Mouse (Mus musculus): ENCODE results near the gene Olfr724. TPM values are rescaled to one million over a fixed set of nuclear protein-coding genes. Genes with fewer than 3 reads are reported as not detected.

The Olfr724 gene
- total RNA-seq (2023) = not detected

GRCm38 (mm10) chr14:49963174-49963573, at the start of gene Olfr724:
Olfr724 (minus strand) TSS chr14:49963274.

GRCm38 (mm10) chr14:49931687-49932086, 31.4 kb downstream of the Olfr724 start, which contains the start of gene Olfr723:
Olfr723 (minus strand) TSS chr14:49931787.

Other genes starting within 250 kb of the Olfr724 start
- gene Armh4, start 179.9 kb downstream of the Olfr724 start, total RNA-seq (2023) = not detected
- gene Olfr722, start 61.3 kb downstream of the Olfr724 start, total RNA-seq (2023) = not detected
- not detected for gene Olfr723, start 31.5 kb downstream of the Olfr724 start, total RNA-seq (2023)
- not detected for gene Olfr725, start 77.1 kb upstream of the Olfr724 start, total RNA-seq (2023)
- not detected for gene Olfr726, start 127.7 kb upstream of the Olfr724 start, total RNA-seq (2023)
- not detected for gene Olfr727, start 159.9 kb upstream of the Olfr724 start, total RNA-seq (2023)
- not detected for gene Olfr728, start 179.4 kb upstream of the Olfr724 start, total RNA-seq (2023)
- not detected for gene Olfr729, start 189.6 kb upstream of the Olfr724 start, total RNA-seq (2023)
- gene Olfr730, start 224.9 kb upstream of the Olfr724 start, total RNA-seq (2023) = not detected

Measured in monocyte, adult 59 days (primary cell).